Mouse (Mus musculus): ENCODE measurements around the gene Ophn1. TPM values are rescaled to one million over a fixed set of nuclear protein-coding genes. Genes with fewer than 3 reads are reported as not detected.

Gene Ophn1
- 36.7 and 37.5 TPM in 2 replicates for polyA plus RNA-seq (2015; fragmentation: Nextera tagmentation; extraction: Ambion mirVana)

DNA sequence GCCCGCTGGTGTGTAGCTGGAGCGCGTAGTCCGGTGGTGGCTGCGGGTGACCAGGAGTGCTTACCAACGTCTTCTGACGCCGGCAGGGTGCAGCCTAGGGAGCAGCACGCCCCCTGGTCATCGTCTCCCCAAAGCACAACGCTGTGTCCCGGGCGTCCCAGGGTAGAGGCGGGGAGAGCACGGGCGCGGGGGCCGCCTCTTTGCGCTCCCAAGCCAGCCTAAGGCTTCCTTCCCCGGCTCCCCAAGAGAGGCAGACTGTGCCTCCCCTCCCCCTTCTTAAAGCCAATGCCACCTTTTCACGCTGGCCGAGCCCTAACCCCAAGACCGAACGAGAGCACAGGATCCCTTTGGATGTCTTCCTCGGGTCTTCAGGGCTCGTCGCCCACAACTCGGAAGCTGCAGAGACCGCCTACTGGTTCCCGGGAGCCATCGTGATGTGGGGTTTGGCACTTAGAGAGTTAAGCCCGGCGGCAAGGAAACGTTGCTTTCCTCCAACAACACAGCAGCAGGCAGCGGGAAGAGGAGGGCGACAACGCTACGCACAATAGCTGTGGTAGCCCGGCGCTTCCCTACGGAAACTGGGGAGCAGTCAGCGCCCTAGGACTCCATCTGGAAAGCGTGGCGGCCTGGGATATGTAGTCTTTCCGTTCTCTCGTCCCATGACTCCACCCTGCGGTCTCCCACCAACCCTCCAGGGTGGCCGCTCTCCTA lies at the start of gene Ophn1:
Gene Ophn1, minus strand, starts transcription at position 620 of the 711 bp plus-strand sequence.

GRCm38 (mm10) chrX:98936101-98936500 lies 45.3 kb upstream of the Ophn1 start, which contains the start of gene Yipf6:
Gene Yipf6 (plus strand): TSS chrX:98936316.

Small RNAs within 50 kb of the gene (microRNA-seq; reads per million reads assigned to microRNA genes)
- gene Gm27554 = not detected

Other genes starting within 250 kb of the Ophn1 start
- gene Yipf6, start 45.3 kb upstream of the Ophn1 start, polyA plus RNA-seq (2015; fragmentation: Nextera tagmentation; extraction: Ambion mirVana) = 14.2 and 15.7 TPM in 2 replicates
- gene Stard8, start 112.2 kb upstream of the Ophn1 start, polyA plus RNA-seq (2015; fragmentation: Nextera tagmentation; extraction: Ambion mirVana) = 4.2 and 4.3 TPM in 2 replicates
- 15.7 and 16.5 TPM in 2 replicates for gene Efnb1, start 245.1 kb upstream of the Ophn1 start, polyA plus RNA-seq (2015; fragmentation: Nextera tagmentation; extraction: Ambion mirVana)